Mouse (Mus musculus): ENCODE data around the gene Ick. TPM values are rescaled to one million over a fixed set of nuclear protein-coding genes. Genes with fewer than 3 reads are reported as not detected.
A peak's percentile ranks its signal among the peaks of the same experiment; 100 is the strongest.

Gene Ick
- total RNA-seq, 1 experiment, result 5.4 TPM

GRCm38 (mm10) chr9:78163291-78163690 is 54.3 kb downstream of the Ick start:
- Histone ChIP-seq H3K27ac (ENCODE audit: insufficient read depth, low read depth, low read length, poor library complexity, severe bottlenecking) (no peak overlapping the region), H3K36me3 (ENCODE audit: control insufficient read depth, insufficient read depth, low read length, poor library complexity, severe bottlenecking) (peaks cover 10% of the 10 kb centered on the region; the same call in 1 of the 2 replicates), H3K4me3 (ENCODE audit: insufficient read depth in 1 of 2, low read depth in 1 of 2, low read length in 2 of 2, poor library complexity in 1 of 2, severe bottlenecking in 1 of 2) (no peak overlapping the region), H3K4me1 (ENCODE audit: control insufficient read depth in 2 of 2, insufficient read depth in 2 of 2, low read length in 2 of 2, poor library complexity in 1 of 2) (peaks cover 2 to 10% of the 10 kb centered on the region in 2 experiments; a peak in 2 of 4 replicates), H3K9me3 (ENCODE audit: control insufficient read depth, insufficient read depth, low read depth, low read length) (no peaks in the 10 kb centered on the region), H3K9ac (ENCODE audit: insufficient read depth, low read depth, low read length, poor library complexity, severe bottlenecking) (no peak overlapping the region)
- TF ChIP-seq MAFK (IDR thresholded peaks at IDR 0.05; ENCODE audit: insufficient read depth, low read depth, low read length) (no peak), CHD2 (IDR thresholded peaks at IDR 0.05; ENCODE audit: low read depth, low read length) (no peak), ZC3H11A (IDR thresholded peaks at IDR 0.05; ENCODE audit: borderline replicate concordance, low read depth, low read length) (no peak), HCFC1 (IDR thresholded peaks at IDR 0.05; ENCODE audit: borderline replicate concordance, insufficient read depth, low read length) (no peak), ZNF384 (IDR thresholded peaks at IDR 0.05; ENCODE audit: low read depth, low read length) (no peak)
- in situ Hi-C loops (cut with MboI; ENCODE audit: low sequenced_read_pairs in 2 of 2, unreplicated experiment in 2 of 2), result no loop called here
- no peak for DNase-seq (ENCODE audit: low read depth, low spot score)

- no peaks in the 10 kb centered on the region for H3K9me3 ChIP-seq (ENCODE audit: control insufficient read depth, insufficient read depth, low read depth, low read length)
- in situ Hi-C loops (cut with MboI; ENCODE audit: low sequenced_read_pairs in 2 of 2, unreplicated experiment in 2 of 2), result no loop called here
- H3K36me3 ChIP-seq (ENCODE audit: control insufficient read depth, insufficient read depth, low read length, poor library complexity, severe bottlenecking), result peaks cover 9% of the 10 kb centered on the region; the same call in 1 of the 2 replicates
- no peak overlapping the region for H3K9ac ChIP-seq (ENCODE audit: insufficient read depth, low read depth, low read length, poor library complexity, severe bottlenecking)
- H3K4me1 ChIP-seq (ENCODE audit: control insufficient read depth in 2 of 2, insufficient read depth in 2 of 2, low read length in 2 of 2, poor library complexity in 1 of 2), result peaks cover 2 to 19% of the 10 kb centered on the region in 2 experiments; a peak in 3 of 4 replicates
- TF ChIP-seq ZNF384 (IDR thresholded peaks at IDR 0.05; ENCODE audit: low read depth, low read length) (no peak), MAFK (IDR thresholded peaks at IDR 0.05; ENCODE audit: insufficient read depth, low read depth, low read length) (no peak), CHD2 (IDR thresholded peaks at IDR 0.05; ENCODE audit: low read depth, low read length) (no peak)
- H3K27ac ChIP-seq (ENCODE audit: insufficient read depth, low read depth, low read length, poor library complexity, severe bottlenecking), result no peak overlapping the region
- no peak for DNase-seq (ENCODE audit: low read depth, low spot score)
- no peak overlapping the region for H3K4me3 ChIP-seq (ENCODE audit: insufficient read depth in 1 of 2, low read depth in 1 of 2, low read length in 2 of 2, poor library complexity in 1 of 2, severe bottlenecking in 1 of 2)
Measured at GRCm38 (mm10) chr9:78164741-78165140, 55.7 kb downstream of the Ick start.

- in situ Hi-C loops (cut with MboI; ENCODE audit: low sequenced_read_pairs in 2 of 2, unreplicated experiment in 2 of 2), result no loop called here
- Histone ChIP-seq H3K9ac (ENCODE audit: insufficient read depth, low read depth, low read length, poor library complexity, severe bottlenecking) (no peak overlapping the region), H3K4me3 (ENCODE audit: insufficient read depth in 1 of 2, low read depth in 1 of 2, low read length in 2 of 2, poor library complexity in 1 of 2, severe bottlenecking in 1 of 2) (no peak overlapping the region), H3K4me1 (ENCODE audit: control insufficient read depth in 2 of 2, insufficient read depth in 2 of 2, low read length in 2 of 2, poor library complexity in 1 of 2) (peaks cover 2 to 19% of the 10 kb centered on the region in 2 experiments; a peak in 3 of 4 replicates), H3K9me3 (ENCODE audit: control insufficient read depth, insufficient read depth, low read depth, low read length) (no peaks in the 10 kb centered on the region), H3K27ac (ENCODE audit: insufficient read depth, low read depth, low read length, poor library complexity, severe bottlenecking) (no peak overlapping the region), H3K36me3 (ENCODE audit: control insufficient read depth, insufficient read depth, low read length, poor library complexity, severe bottlenecking) (peaks cover 8% of the 10 kb centered on the region; the same call in 1 of the 2 replicates)
- TF ChIP-seq ZC3H11A (IDR thresholded peaks at IDR 0.05; ENCODE audit: borderline replicate concordance, low read depth, low read length) (no peak), CHD2 (IDR thresholded peaks at IDR 0.05; ENCODE audit: low read depth, low read length) (no peak), HCFC1 (IDR thresholded peaks at IDR 0.05; ENCODE audit: borderline replicate concordance, insufficient read depth, low read length) (no peak), ZNF384 (IDR thresholded peaks at IDR 0.05; ENCODE audit: low read depth, low read length) (no peak), MAFK (IDR thresholded peaks at IDR 0.05; ENCODE audit: insufficient read depth, low read depth, low read length) (no peak)
- no peak for DNase-seq (ENCODE audit: low read depth, low spot score)
Measured at GRCm38 (mm10) chr9:78165454-78165853, 56.5 kb downstream of the Ick start.

GRCm38 (mm10) chr9:78166694-78167452 is 57.9 kb downstream of the Ick start:
- Histone ChIP-seq H3K9me3 (ENCODE audit: control insufficient read depth, insufficient read depth, low read depth, low read length) (no peaks in the 10 kb centered on the region), H3K36me3 (ENCODE audit: control insufficient read depth, insufficient read depth, low read length, poor library complexity, severe bottlenecking) (no peaks in the 10 kb centered on the region), H3K4me3 (ENCODE audit: insufficient read depth in 1 of 2, low read depth in 1 of 2, low read length in 2 of 2, poor library complexity in 1 of 2, severe bottlenecking in 1 of 2) (peak overlapping the region; percentile 31 to 56), H3K4me1 (ENCODE audit: control insufficient read depth in 2 of 2, insufficient read depth in 2 of 2, low read length in 2 of 2, poor library complexity in 1 of 2) (peaks cover 2 to 22% of the 10 kb centered on the region in 2 experiments; a peak in 3 of 4 replicates), H3K9ac (ENCODE audit: insufficient read depth, low read depth, low read length, poor library complexity, severe bottlenecking) (peak overlapping the region; percentile 78), H3K27ac (ENCODE audit: insufficient read depth, low read depth, low read length, poor library complexity, severe bottlenecking) (peak overlapping the region; percentile 49; the same call in 1 of the 2 replicates)
- TF ChIP-seq HCFC1 (IDR thresholded peaks at IDR 0.05; ENCODE audit: borderline replicate concordance, insufficient read depth, low read length) (0 out of 2 replicates have a peak, but pooled peaks have one; percentile 36), ZNF384 (IDR thresholded peaks at IDR 0.05; ENCODE audit: low read depth, low read length) (no peak)
- in situ Hi-C loops (cut with MboI; ENCODE audit: low sequenced_read_pairs in 2 of 2, unreplicated experiment in 2 of 2), result no loop called here
- DNase-seq (ENCODE audit: low read depth, low spot score), result peak; percentile 39
